Mouse (Mus musculus) thymus, postnatal 14 days (tissue): Measurements from ENCODE around the gene Aplnr.

Experiments
- DNase-seq: peaks from one replicate; pipeline ENCODE4 v3.0.0; 2021

Gene Aplnr

DNA sequence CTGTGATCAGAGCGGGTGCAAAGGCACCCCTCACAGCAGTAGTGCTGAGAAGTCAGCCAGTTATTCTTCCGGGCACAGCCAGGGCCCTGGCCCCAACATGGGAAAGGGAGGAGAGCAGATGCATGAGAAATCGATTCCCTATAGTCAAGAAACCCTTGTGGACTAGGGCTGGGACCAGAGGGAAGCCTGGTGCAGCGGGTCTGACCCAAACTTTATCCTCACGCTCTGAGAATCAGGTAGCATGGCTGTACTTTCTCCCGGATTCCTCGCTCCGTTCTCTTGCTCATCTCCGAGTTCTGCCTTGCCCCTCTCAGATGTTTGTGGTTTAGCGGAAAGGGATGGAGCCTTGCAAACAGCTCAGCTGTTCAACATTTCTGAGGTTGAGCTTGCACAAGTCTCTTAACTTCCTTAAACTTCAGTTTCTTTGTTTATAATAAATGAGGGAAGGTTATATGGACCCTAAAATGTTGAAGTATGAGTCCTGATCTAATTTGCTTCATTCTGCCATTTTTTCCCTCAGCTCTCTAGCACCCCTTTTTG lies 1.6 kb downstream of the Aplnr start:
- no peak for DNase-seq

DNA sequence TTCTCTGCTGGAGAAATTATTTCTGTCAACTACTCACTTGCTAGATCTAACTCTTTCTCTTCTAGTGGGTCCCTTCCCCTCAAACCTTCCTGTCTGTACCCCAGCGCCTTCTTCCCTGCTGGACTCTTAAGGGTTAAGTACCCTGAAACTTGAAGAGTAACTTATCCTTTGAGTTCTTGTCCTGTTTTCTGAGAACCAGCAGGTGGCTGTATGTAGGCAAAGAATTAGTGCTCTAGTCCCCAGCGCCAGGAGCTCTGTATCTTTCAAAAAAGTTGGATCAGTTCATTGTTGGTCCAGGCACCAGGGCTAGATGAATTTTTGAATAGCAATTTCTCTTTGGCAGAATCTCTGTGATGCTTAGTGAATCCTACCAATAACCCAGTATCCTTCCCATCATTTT lies 2.1 kb downstream of the Aplnr start:
- DNase-seq, result no peak

DNA sequence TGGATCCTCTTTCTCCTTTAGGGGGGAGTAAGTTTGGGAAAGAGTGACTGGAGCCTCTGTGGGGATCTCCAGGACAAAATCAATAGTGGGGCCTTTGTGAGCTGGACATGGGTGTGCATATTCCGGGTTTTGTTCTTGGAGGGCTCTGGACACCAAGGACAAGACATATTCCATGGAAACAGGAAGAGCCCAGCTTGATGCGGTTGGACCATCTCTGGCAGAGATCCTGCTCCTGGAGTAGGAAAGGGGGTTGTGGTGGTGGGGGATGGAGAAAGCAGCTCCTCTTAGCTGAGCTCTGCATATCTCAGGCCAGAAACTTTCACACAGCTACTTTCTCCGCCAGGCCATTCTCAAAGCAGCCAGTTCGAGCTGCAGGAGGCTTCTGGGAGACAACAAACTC lies 3.4 kb downstream of the Aplnr start:
- no peak for DNase-seq

DNA sequence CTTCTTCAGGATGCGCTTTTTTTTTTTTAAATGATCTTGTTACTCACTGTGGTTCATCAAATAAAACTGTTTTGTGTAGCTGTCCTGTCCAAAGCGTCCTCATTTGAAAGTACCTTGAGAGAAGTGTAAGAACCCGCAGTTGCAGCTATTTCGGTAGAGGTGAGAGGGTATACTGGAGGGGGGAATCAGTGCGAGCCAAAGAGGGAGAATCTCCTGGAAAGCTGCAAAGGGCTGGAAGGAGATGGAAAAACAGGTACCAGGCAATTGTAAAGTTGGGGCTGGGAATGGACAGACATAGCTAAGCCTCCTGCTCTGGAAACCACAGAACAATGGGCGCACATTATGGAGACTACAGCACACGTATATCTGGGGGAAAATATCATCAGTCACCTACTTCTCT lies 3.8 kb downstream of the Aplnr start:
- no peak for DNase-seq

GRCm38 (mm10) chr2:85140833-85141232 lies 4.8 kb downstream of the Aplnr start:
- DNase-seq, result no peak

DNA sequence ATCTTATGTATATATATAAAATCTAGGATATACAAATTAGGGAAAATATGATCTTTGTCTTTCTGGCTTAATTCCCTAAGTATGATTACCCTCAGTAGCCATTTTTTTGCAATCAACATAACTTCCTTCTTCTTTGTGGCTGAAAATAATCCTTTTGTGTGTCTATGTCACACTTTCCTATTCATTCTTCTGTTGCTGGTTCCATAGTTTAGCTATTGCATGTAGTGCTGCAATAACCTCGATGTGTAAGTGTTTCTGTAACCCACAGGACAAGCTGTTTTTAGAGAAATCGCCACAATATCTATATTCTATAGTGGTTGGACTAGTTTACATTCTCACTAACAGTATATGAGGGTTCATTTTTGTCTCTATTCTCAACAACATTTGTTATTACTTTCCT lies 8.9 kb downstream of the Aplnr start:
- no peak for DNase-seq

- no peak for DNase-seq
Observed at GRCm38 (mm10) chr2:85145346-85145745, 9.3 kb downstream of the Aplnr start.

- DNase-seq, result no peak
Observed at GRCm38 (mm10) chr2:85147481-85147880, 11.5 kb downstream of the Aplnr start.

DNA sequence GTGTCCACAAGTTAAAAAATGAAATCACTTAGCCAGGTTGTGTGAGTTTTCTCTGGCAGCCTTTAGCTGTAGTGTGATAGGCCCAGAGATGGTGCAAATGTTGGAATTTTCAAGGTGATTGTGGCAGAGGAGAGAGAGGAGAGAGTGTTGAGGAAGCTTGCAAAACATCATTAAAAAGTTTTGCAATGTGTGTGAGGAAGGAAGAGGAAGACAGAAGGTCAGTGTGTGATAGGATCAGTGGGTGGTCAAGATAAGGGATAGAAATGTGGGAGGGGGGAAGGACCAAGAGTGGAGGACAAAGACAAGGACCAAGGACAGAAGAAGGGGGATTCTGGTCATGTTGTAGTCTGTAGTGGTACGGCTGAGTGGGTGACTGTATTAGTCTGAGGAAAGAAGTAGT lies 14.3 kb downstream of the Aplnr start:
- DNase-seq, result no peak

DNA sequence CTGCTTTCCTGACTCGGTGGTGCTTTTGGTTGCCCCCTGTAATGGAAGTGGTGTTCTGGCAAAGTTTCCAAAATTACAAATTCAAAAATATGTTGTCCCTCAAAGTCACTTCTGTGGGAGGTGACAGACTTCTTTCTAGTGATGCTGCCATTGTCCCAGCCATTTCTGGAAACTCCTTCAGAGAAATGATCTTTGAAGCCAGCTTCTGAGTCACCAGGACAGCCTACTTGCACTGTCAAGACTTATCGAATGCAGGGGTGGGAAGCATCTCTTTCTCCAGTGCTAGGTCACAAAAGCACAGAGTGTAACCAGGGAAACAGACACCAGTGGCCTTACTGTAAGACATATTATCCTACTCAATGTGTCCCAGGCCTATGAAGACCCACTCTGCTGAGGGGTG lies 15.2 kb downstream of the Aplnr start:
- DNase-seq, result no peak

DNA sequence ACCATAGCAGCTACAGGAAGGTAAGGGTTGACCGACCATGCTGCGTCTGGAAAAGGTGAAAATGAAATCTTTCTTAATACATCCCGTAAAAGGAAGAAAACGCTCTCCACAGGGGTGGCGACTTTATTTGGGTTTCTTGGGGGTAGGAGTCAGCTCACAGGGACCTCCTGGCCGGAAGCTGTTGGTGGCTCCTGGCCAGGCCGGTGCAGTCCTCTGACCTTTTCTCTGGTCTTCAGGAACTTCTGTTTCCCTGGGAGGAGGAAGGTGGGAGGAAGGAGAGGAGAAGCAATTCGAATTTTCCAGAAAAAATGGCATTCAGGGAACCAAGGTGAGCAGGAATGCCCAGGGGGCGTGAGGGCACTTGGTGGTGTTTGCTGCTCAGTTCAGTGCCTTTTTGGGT lies 19.3 kb downstream of the Aplnr start:
- DNase-seq, result no peak

DNA sequence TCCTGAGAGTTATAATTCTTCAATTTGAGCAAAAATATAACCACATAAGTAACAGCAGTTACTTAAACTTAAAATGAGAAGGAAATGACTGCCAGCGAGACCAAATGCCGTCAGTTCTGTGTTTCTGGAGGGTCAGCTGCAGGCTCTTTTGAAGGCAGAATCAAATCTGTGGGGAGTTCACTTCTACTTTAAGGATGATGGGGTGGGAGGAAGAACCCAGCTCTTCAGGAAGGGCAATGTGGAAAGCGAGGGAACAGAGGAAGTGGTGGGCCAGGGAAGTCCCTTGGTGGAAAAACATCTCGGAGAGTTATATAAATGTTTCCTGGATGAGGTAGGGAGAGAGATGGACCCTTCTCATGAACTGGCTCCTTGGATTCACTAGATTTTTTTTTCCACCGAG lies 20.1 kb downstream of the Aplnr start:
- DNase-seq, result no peak

DNA sequence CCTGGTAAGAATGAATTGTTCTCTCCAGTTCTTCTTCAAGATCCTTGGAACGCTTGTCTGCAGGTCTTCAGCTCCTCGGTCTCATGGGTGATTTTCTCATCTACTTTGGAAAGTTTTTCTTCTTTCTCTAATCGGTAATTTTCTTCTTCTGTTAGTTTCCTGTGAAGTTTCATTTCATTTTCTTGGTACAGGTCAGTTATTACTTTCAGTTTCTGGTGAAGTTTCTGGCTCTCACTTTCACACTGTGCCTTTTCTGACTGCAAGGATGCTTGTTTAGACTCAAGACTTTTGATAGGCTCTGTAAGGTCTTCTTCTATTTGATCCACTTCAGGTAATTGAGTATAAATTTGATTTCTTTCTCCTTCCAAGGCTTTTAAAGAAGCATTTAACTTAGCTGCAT lies 21.4 kb downstream of the Aplnr start:
- DNase-seq, result no peak

DNA sequence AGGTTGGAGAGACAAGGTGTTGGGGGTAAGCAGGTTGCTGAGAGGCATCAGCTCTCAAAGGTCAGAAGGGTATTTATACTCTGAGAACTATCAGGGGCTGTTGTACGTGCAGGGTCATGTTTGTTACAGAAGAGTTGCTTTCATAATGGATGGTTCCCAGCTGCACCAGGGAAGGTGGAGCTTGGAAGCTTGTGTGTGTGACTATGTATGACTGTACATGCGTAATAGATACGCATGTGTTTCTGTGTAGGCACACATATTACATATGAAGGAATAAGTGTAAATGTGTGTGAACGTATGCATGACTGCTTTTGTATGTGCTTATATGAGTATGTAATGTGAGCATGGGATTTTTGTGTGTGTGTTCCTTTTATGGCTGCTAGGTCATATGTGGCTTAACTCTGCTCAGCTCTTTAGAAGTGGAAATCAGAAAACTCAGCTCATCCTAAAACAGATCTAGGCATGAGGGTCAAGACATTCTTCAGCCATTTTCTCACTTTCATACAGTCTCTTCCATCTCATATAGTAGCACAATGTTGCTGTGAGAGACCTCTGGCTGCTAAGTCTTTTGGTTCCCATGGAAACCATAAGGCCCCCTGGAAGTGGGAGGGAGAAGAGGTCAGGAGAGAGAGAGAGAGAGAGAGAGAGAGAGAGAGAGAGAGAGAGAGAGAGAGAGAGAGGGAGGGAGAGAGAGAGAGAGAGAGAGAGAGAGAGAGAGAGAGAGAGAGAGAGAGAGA lies 25.0 kb downstream of the Aplnr start:
- no peak for DNase-seq

DNA sequence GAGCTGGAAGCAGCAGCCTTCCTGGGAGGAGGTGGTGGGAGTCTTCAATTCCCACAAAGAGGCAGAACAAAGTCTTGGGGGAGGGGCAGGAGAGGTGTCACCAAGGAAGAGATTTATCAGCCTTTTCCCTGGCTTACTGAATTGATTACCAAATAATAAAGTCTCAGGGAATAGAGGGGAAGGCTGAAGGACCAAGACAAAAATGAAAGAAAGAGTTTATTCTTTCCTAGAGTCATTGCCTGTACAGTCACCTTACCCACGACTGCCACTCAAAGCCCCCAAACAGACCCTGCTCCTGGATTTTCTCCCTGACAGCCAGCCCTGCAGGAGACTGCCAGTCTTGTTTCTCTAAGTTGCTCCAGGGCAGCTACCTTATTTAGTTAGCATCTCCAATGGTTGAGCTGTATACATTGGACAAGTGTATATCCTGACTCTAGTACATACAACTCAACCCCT lies 25.6 kb downstream of the Aplnr start:
- DNase-seq, result no peak

DNA sequence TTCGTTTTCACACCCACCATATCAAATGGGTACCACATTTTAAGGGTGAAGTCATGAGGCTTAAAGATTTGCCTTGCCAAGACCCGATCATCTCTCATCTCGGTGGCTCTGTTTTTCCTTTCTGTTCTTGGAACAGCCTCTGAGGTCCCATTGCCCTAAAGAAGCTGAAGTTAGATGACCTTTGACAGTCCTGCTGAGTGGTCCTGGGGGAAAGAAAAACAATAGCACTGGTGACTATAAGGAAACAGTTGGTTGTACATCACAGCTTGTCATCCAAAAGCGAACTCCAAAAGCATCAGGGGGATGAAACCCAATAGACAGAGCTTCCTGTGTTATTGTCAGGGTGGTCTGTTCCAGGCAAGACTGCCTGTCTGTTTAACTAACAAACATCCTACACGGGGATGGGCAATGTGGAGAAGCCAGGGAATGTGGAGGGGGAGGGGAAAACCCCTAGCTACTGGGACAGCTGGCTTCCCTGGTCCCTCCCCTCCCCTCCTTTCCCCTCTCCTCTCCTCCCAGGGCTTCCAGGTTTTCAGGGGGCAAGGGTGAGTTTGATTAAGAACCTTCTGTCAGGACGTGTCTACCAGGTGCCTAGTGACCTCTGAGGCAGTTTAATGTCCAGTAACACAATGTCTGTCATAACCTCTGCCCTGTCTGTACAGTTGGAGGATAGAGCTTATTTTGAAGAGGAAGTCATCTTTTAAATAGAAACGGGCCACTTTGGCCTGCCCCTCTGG lies 27.5 kb downstream of the Aplnr start:
- no peak for DNase-seq

GRCm38 (mm10) chr2:85167624-85168023 lies 31.6 kb downstream of the Aplnr start:
- no peak for DNase-seq

- no peak for DNase-seq
Observed at GRCm38 (mm10) chr2:85168327-85168726, 32.3 kb downstream of the Aplnr start.

- no peak for DNase-seq
Observed at GRCm38 (mm10) chr2:85172071-85172762, 36.2 kb downstream of the Aplnr start.

- DNase-seq, result no peak
Observed at GRCm38 (mm10) chr2:85172763-85173103, 36.7 kb downstream of the Aplnr start.

DNA sequence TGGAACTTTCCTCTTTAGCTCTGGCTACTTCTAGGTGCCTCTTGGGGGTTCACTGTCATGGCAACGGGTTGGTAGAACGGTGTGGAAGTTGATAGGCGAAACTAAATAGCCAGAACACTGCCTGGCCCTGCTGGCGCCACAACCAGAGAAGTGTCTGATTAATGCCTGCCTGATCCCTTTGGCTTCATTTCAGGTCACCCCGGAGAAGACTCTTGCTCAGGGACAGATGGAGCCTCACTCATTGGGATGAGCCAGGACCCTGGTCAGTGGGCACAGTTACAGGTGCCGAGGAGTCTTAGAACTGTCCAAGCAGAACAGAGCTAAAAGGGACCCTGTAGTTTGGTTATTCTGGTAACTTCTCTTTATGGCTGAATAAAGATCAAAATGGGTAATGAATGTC lies 37.5 kb downstream of the Aplnr start:
- DNase-seq, result no peak

- no peak for DNase-seq
Observed at GRCm38 (mm10) chr2:85178139-85178800, 42.2 kb downstream of the Aplnr start.

- DNase-seq, result no peak
Observed at GRCm38 (mm10) chr2:85187582-85188151, 51.6 kb downstream of the Aplnr start.
